Mouse (Mus musculus) forebrain, embryonic 14.5 days (tissue): ENCODE measurements around the gene Plppr3. TPM values are rescaled to one million over a fixed set of nuclear protein-coding genes. Genes with fewer than 3 reads are reported as not detected.
"Not testable (repeated sequence)": the region's sequence is repeated elsewhere in the genome, so short reads cannot be mapped to it uniquely, and the experiment has no call there.

Experiments
- ATAC-seq: fragments of 200-750 bp; cut with Nextera tagmentation; 2 replicates; pipeline ENCODE4 v1.8.0; 2017; ENCODE audit warnings: mild to moderate bottlenecking, moderate library complexity
- DNase-seq: peaks from one replicate; pipeline ENCODE4 v3.0.0-alpha.2; 2015; ENCODE audit warnings: low spot score
- H3K27ac ChIP-seq: fragments of 300-500 bp; sonication (generic); 2 replicates; pipeline ENCODE4 v1.5.1; 2014; ENCODE audit warnings: low read depth, mild to moderate bottlenecking, control low read depth, low read length, moderate library complexity
- H3K27me3 ChIP-seq: fragments of 300-500 bp; sonication (generic); replicated peaks from 2 replicates; pipeline ENCODE4 v1.6.1; 2014; ENCODE audit warnings: low read length, control low read depth, mixed read lengths; ENCODE audit not compliant: control insufficient read depth, insufficient read depth
- H3K36me3 ChIP-seq: fragments of 300-500 bp; sonication (generic); 2 replicates; pipeline ENCODE4 v1.6.1; 2014; ENCODE audit warnings: low read length, control low read depth; ENCODE audit not compliant: control insufficient read depth, insufficient read depth
- H3K4me1 ChIP-seq: fragments of 300-500 bp; sonication (generic); 2 replicates; pipeline ENCODE4 v1.6.1; 2014; ENCODE audit warnings: antibody characterized with exemption, low read length, control low read depth; ENCODE audit not compliant: control insufficient read depth, insufficient read depth
- H3K4me2 ChIP-seq: fragments of 300-500 bp; sonication (generic); 2 replicates; pipeline ENCODE4 v1.6.1; 2014; ENCODE audit warnings: mild to moderate bottlenecking, control low read depth, low read length
- H3K4me3 ChIP-seq: fragments of 300-500 bp; sonication (generic); 2 replicates; pipeline ENCODE4 v1.5.1; 2014; ENCODE audit warnings: low read depth, low read length, control low read depth
- H3K9ac ChIP-seq: fragments of 300-500 bp; sonication (generic); 2 replicates; pipeline ENCODE4 v1.6.1; 2014; ENCODE audit warnings: mild to moderate bottlenecking, low read length, control low read depth, moderate library complexity
- H3K9me3 ChIP-seq: fragments of 300-500 bp; sonication (generic); replicated peaks from 2 replicates; pipeline ENCODE4 v1.6.1; 2016; ENCODE audit warnings: low read length, control low read depth, mixed read lengths; ENCODE audit not compliant: control insufficient read depth
- WGBS: fragments of 180-500 bp; shearing (Covaris S2); extraction: QIAGEN DNeasy Blood & Tissue Kit; methylation state at CpG from one replicate; pipeline ENCODE4 v1.1.7; 2014; 5-methylcytosine and 5-hydroxymethylcytosine counted together
- polyA plus RNA-seq: library from polyadenylated mRNA; unstranded; fragments of >200 nt; fragmentation: Nextera tagmentation; extraction: Ambion mirVana; gene quantifications from 2 replicates; pipeline ENCODE4 v1.2.1, GENCODE M21; 2014

Gene Plppr3
- polyA plus RNA-seq, 1 experiment from 2014 or later, result 224 TPM

DNA sequence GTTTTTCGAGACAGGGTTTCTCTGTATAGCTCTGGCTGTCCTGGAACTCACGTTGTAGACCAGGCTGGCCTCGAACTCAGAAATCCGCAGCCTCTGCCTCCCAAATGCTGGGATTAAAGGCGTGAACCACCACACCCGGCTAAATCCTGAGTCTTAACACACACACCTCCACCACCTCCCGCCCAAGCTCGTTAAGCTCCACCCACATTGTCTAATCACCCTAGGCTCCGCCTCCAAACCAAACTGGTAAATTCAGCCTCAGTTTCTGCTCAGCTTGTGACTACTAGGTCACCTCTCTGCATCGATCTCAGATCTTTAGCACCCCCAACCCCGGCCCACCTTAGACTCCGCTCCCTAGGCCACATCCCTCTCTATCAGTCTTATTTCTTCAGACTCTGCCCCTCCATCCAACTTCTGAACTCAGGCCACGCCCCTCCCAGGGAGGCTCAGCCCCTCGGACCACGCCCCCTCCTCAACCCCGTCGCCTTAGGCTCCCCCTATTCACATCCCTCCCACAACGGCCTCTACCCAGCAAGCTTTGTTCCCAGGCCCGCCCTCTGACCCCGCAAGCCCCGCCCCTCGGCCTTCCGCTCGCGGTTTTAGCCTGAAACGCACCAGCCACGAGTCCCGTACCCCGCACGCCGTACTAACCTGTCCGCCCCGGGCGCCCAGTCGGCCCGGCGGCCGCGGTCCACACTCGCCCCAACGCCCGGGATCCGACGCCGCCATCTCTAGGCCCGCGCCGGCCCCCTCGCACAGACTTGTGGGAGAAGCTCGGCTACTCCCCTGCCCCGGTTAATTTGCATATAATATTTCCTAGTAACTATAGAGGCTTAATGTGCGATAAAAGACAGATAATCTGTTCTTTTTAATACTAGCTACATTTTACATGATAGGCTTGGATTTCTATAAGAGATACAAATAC, 34.0 kb upstream of the Plppr3 start, which contains the start of gene Med16:
Med16 (minus strand) TSS at position 757 of the 925 bp plus-strand sequence.
- DNase-seq (peak; percentile 97), ATAC-seq (peak; percentile 93)
- Histone ChIP-seq H3K9ac (peak within 1 kb of the TSS; percentile 88), H3K4me2 (peak within 1 kb of the TSS; percentile 35), H3K27ac (peak within 1 kb of the TSS; percentile 96), H3K4me1 (peaks cover 4% of the 10 kb centered on the region; the same call in 1 of the 2 replicates), H3K4me3 (peak within 1 kb of the TSS; percentile 56), H3K27me3 (no peaks in the 10 kb centered on the region), H3K9me3 (no peaks in the 10 kb centered on the region), H3K36me3 (peaks cover 44% of the 10 kb centered on the region)
- WGBS, result 2% methylated on average over 52 of the region's 52 CpGs

GRCm38 (mm10) chr10:79907415-79907814, 33.0 kb upstream of the Plppr3 start:
- H3K9me3 ChIP-seq, result no peaks in the 10 kb centered on the region
- H3K27ac ChIP-seq, result no peak overlapping the region
- ATAC-seq (no peak), DNase-seq (no peak)
- 93% methylated on average over 10 of the region's 10 CpGs for WGBS
- no peak overlapping the region for H3K4me3 ChIP-seq
- peaks cover 52% of the 10 kb centered on the region for H3K36me3 ChIP-seq
- no peak overlapping the region for H3K4me2 ChIP-seq
- H3K4me1 ChIP-seq, result peaks cover 4% of the 10 kb centered on the region; the same call in 1 of the 2 replicates
- H3K27me3 ChIP-seq, result no peaks in the 10 kb centered on the region
- H3K9ac ChIP-seq, result no peak overlapping the region

DNA sequence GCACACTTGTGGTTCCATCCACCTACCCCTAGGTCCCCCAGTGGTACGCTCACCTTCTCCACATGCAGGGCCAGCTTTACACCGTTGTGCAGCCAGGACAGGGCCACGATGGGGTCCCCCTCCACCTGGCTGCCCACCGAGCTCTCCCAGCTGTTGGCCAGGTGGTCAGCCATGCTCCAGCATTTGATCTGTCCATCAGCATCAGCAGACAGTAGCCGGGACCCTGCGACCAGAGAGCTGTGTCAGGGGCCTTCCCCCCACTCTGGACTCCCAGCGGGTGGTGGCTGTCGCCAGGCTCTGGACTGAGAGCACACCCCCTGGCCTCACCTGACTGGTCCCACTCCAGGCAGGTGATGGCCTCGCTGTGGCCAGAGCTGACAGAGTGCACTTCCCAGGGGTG, 32.3 kb upstream of the Plppr3 start:
- ATAC-seq, result no peak
- Histone ChIP-seq H3K4me2 (no peak overlapping the region), H3K9me3 (no peaks in the 10 kb centered on the region), H3K27me3 (no peaks in the 10 kb centered on the region), H3K9ac (no peak overlapping the region), H3K36me3 (peaks cover 54% of the 10 kb centered on the region), H3K27ac (no peak overlapping the region), H3K4me1 (peaks cover 4% of the 10 kb centered on the region; the same call in 1 of the 2 replicates), H3K4me3 (no peak overlapping the region)
- no peak for DNase-seq
- 90% methylated on average over 9 of the region's 9 CpGs for WGBS

- 8% methylated on average over 2 of the region's 2 CpGs for whole genome bisulfite sequencing
- peak overlapping the region; percentile 15; the same call in 1 of the 2 replicates for H3K27ac ChIP-seq
- peaks cover 59% of the 10 kb centered on the region for H3K36me3 ChIP-seq
- no peak overlapping the region for H3K4me2 ChIP-seq
- H3K4me3 ChIP-seq, result no peak overlapping the region
- no peaks in the 10 kb centered on the region for H3K4me1 ChIP-seq
- H3K27me3 ChIP-seq, result no peaks in the 10 kb centered on the region
- no peak overlapping the region for H3K9ac ChIP-seq
- no peaks in the 10 kb centered on the region for H3K9me3 ChIP-seq
- ATAC-seq, result peak; percentile 74
- peak; percentile 69 for DNase-seq
Observed at GRCm38 (mm10) chr10:79900951-79901410, 26.5 kb upstream of the Plppr3 start.

GRCm38 (mm10) chr10:79897316-79898245, 23.1 kb upstream of the Plppr3 start:
- H3K27me3 ChIP-seq, result no peaks in the 10 kb centered on the region
- no peaks in the 10 kb centered on the region for H3K4me1 ChIP-seq
- H3K9ac ChIP-seq, result no peak overlapping the region
- H3K4me3 ChIP-seq, result no peak overlapping the region
- H3K27ac ChIP-seq, result no peak overlapping the region
- no peaks in the 10 kb centered on the region for H3K9me3 ChIP-seq
- DNase-seq (no peak), ATAC-seq (no peak)
- 56% methylated on average over 20 of the region's 20 CpGs for WGBS
- H3K4me2 ChIP-seq, result no peak overlapping the region
- H3K36me3 ChIP-seq, result peaks cover 48% of the 10 kb centered on the region

DNA sequence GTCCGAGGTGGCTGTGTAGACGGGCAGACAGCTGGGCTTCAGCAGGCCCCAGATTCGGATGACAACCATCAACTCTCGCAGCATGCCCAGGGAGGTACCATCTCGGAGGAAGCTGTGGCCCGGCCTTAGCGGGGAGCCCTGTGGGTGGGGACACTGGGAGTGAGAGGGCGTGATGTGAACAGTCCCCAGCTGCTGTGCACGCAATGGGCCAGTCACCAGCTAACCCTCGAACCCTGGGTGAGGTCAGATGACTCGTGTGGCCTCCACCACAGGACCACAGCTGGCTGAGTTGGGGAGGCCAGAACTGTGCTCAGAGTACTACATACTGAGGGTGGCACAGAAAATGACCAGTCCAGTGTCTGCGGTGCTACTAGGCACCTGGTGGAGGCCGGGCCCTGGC, 22.4 kb upstream of the Plppr3 start:
- Histone ChIP-seq H3K4me3 (no peak overlapping the region), H3K27ac (no peak overlapping the region), H3K9me3 (no peaks in the 10 kb centered on the region), H3K4me2 (no peak overlapping the region), H3K36me3 (peaks cover 43% of the 10 kb centered on the region), H3K4me1 (no peaks in the 10 kb centered on the region), H3K9ac (no peak overlapping the region), H3K27me3 (no peaks in the 10 kb centered on the region)
- WGBS, result 91% methylated on average over 13 of the region's 13 CpGs
- DNase-seq, result no peak
- no peak for ATAC-seq

GRCm38 (mm10) chr10:79896306-79896705, 21.9 kb upstream of the Plppr3 start:
- peaks cover 43% of the 10 kb centered on the region for H3K36me3 ChIP-seq
- H3K9ac ChIP-seq, result no peak overlapping the region
- H3K27me3 ChIP-seq, result no peaks in the 10 kb centered on the region
- WGBS, result 88% methylated on average over 16 of the region's 16 CpGs
- no peak overlapping the region for H3K27ac ChIP-seq
- H3K4me1 ChIP-seq, result no peaks in the 10 kb centered on the region
- no peaks in the 10 kb centered on the region for H3K9me3 ChIP-seq
- H3K4me3 ChIP-seq, result no peak overlapping the region
- no peak for DNase-seq
- H3K4me2 ChIP-seq, result no peak overlapping the region
- ATAC-seq, result no peak

GRCm38 (mm10) chr10:79892451-79893118, 18.2 kb upstream of the Plppr3 start:
- DNase-seq (peak; percentile 81), ATAC-seq (peak; percentile 83)
- H3K4me1 ChIP-seq, H3K9ac ChIP-seq, H3K27me3 ChIP-seq, H3K27ac ChIP-seq, H3K4me2 ChIP-seq, H3K4me3 ChIP-seq, H3K9me3 ChIP-seq: not testable (repeated sequence)
- 42% methylated on average over 22 of the region's 22 CpGs for WGBS
- H3K36me3 ChIP-seq, result peaks cover 26% of the 10 kb centered on the region
